Mouse (Mus musculus): ENCODE data around the gene Pdpr. TPM values are rescaled to one million over a fixed set of nuclear protein-coding genes. Genes with fewer than 3 reads are reported as not detected.

Gene Pdpr
- 6.0 and 8.8 TPM in 2 replicates for polyA plus RNA-seq (2015; fragmentation: Nextera tagmentation; extraction: Ambion mirVana)

DNA sequence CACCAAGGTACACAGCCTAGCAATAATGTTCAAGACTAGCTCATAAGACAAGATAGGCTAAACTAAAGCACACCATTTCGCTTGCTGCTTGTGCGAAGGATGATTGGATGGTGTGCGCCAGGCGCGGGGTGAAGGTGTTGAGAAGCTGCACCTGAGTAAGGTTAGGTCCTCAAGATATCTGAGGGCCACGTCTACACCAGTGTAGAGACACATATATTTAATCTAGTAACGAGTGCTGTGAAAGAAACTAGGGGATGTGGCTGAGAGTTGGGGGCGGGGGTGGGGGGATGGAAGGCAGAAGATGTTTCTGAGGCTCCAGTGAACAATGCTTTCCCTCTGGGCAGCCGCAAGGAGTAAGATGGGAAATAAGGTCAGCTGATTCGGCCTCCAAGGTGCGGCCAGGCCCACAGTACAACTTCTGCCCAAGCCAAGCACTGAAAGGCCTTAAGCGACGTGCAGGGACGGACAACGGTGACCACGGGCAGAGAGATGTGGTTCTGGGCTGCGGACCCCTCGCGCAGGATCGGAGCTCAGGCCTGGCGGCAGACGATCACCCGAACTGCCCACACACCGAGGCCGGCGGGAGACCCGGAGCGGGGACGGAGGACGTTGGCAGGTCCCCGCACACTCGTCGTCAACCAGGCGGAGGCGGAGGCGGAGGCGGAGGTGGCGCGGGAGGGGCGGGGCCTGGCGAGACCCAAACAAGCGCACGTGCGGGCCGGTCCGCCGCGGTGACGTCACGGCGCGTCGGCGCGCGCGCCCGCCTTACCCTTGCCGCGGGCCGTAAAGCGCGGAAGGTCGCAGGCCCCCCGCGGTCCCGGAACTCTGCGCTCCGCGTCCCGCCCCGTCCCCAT lies at the start of gene Pdpr:
Gene Pdpr (plus strand): TSS at position 766 of the 854 bp plus-strand sequence.

DNA sequence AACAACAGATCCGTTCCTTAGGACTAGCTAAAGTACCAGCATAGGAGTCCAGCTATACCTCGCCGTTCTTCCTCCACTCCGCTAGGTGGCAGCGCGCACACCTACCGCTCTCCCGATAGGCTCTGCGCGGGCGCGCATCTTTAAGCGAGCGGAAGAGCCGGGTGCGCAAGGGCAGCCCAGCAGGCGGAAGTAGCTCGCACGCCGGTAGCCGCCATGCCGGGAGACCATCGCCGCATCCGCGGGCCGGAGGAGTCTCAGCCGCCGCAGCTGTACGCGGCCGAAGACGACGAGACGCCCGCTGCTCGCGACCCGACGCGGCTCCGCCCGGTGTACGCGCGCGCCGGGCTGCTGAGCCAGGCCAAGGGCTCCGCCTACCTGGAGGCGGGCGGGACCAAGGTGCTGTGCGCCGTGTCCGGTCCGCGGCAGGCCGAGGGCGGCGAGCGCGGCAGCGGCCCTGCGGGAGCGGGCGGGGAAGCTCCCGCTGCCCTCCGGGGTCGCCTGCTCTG lies 38.2 kb upstream of the Pdpr start, which contains the start of gene Exosc6:
Gene Exosc6 (plus strand): TSS at position 182 of the 506 bp plus-strand sequence.

DNA sequence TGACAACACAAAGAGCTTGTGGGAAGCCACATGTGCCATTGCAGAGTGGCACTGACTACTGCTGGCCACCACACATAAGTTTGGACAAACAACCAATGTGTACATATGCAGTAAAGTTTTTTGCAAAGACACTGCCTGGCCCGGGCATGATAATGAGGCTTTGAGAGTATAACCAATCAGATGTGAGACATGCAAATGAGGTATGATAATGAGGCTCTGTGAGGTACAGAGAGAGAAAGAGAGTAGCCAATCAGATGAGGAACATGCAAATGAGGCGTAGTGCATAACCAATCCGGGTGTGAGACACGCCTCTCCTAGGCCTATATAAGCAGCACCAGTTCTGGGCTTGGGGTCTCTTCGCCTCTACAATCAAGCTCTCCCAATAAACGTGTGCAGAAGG lies 2.1 kb upstream of the Pdpr start, which contains the start of gene Clec18a:
Gene Clec18a (minus strand): TSS at position 101 of the 400 bp plus-strand sequence.

Other genes starting within 250 kb of the Pdpr start
- gene Cog4, start 248.0 kb upstream of the Pdpr start, polyA plus RNA-seq (2015; fragmentation: Nextera tagmentation; extraction: Ambion mirVana): 45.2 and 62.4 TPM in 2 replicates
- gene Sf3b3, start 247.8 kb upstream of the Pdpr start, polyA plus RNA-seq (2015; fragmentation: Nextera tagmentation; extraction: Ambion mirVana): 30.9 and 48.4 TPM in 2 replicates
- 3.1 and 4.3 TPM in 2 replicates for gene Fuk, start 192.1 kb upstream of the Pdpr start, polyA plus RNA-seq (2015; fragmentation: Nextera tagmentation; extraction: Ambion mirVana)
- gene St3gal2, start 174.7 kb upstream of the Pdpr start, polyA plus RNA-seq (2015; fragmentation: Nextera tagmentation; extraction: Ambion mirVana): 15.9 and 17.3 TPM in 2 replicates
- gene Ddx19a, start 96.8 kb upstream of the Pdpr start, polyA plus RNA-seq (2015; fragmentation: Nextera tagmentation; extraction: Ambion mirVana): 10.0 and 10.7 TPM in 2 replicates
- 2.0 and 2.9 TPM in 2 replicates for gene Ddx19b, start 62.9 kb upstream of the Pdpr start, polyA plus RNA-seq (2015; fragmentation: Nextera tagmentation; extraction: Ambion mirVana)
- 28.0 and 57.3 TPM in 2 replicates for gene Aars, start 61.5 kb upstream of the Pdpr start, polyA plus RNA-seq (2015; fragmentation: Nextera tagmentation; extraction: Ambion mirVana)
- 15.1 and 20.4 TPM in 2 replicates for gene Exosc6, start 38.3 kb upstream of the Pdpr start, polyA plus RNA-seq (2015; fragmentation: Nextera tagmentation; extraction: Ambion mirVana)
- gene Clec18a, start 2.2 kb upstream of the Pdpr start, polyA plus RNA-seq (2015; fragmentation: Nextera tagmentation; extraction: Ambion mirVana): 0.20 and 2.9 TPM in 2 replicates
- 43.6 and 59.6 TPM in 2 replicates for gene Glg1, start 164.6 kb downstream of the Pdpr start, polyA plus RNA-seq (2015; fragmentation: Nextera tagmentation; extraction: Ambion mirVana)
- 17.4 and 30.0 TPM in 2 replicates for gene Rfwd3, start 205.6 kb downstream of the Pdpr start, polyA plus RNA-seq (2015; fragmentation: Nextera tagmentation; extraction: Ambion mirVana)
- gene Mlkl, start 243.5 kb downstream of the Pdpr start, polyA plus RNA-seq (2015; fragmentation: Nextera tagmentation; extraction: Ambion mirVana): 8.9 and 19.6 TPM in 2 replicates

Measured in adrenal gland, postnatal 0 days (tissue).